Mouse (Mus musculus) lung, embryonic 14.5 days (tissue): Measurements from ENCODE around the gene Tcf23. TPM values are rescaled to one million over a fixed set of nuclear protein-coding genes. Genes with fewer than 3 reads are reported as not detected.
A peak's percentile ranks its signal among the peaks of the same experiment; 100 is the strongest.

Experiments
- ATAC-seq: fragments of 200-750 bp; cut with Nextera tagmentation; 2 replicates; pipeline ENCODE4 v1.8.0; 2017; ENCODE audit warnings: mild to moderate bottlenecking, moderate TSS enrichment, moderate library complexity; ENCODE audit not compliant: insufficient read depth
- DNase-seq: peaks from one replicate; pipeline ENCODE4 v3.0.0-alpha.2; 2015
- H3K27ac ChIP-seq: fragments of 300-500 bp; sonication (generic); 2 replicates; pipeline ENCODE4 v1.5.1; 2014; ENCODE audit warnings: low read depth, mild to moderate bottlenecking, moderate library complexity
- H3K27me3 ChIP-seq: fragments of 300-500 bp; sonication (generic); 2 replicates; pipeline ENCODE4 v1.6.1; 2014; ENCODE audit warnings: low read length, control low read depth; ENCODE audit not compliant: insufficient read depth
- H3K36me3 ChIP-seq: fragments of 300-500 bp; sonication (generic); 2 replicates; pipeline ENCODE4 v1.6.1; 2014; ENCODE audit warnings: control low read depth; ENCODE audit not compliant: insufficient read depth
- H3K4me1 ChIP-seq: fragments of 300-500 bp; sonication (generic); 2 replicates; pipeline ENCODE4 v1.6.1; 2014; ENCODE audit warnings: antibody characterized with exemption, control low read depth; ENCODE audit not compliant: insufficient read depth
- H3K4me2 ChIP-seq: fragments of 300-500 bp; sonication (generic); 2 replicates; pipeline ENCODE4 v1.6.1; 2014; ENCODE audit warnings: mild to moderate bottlenecking
- H3K4me3 ChIP-seq: fragments of 300-500 bp; sonication (generic); 2 replicates; pipeline ENCODE4 v1.5.1; 2014; ENCODE audit warnings: low read depth, low read length
- H3K9ac ChIP-seq: fragments of 300-500 bp; sonication (generic); 2 replicates; pipeline ENCODE4 v1.6.1; 2014
- H3K9me3 ChIP-seq: fragments of 300-500 bp; sonication (generic); 2 replicates; pipeline ENCODE4 v1.6.1; 2016; ENCODE audit warnings: low read depth, low read length, control low read depth
- CTCF ChIP-seq: IDR thresholded peaks from 2 replicates; pipeline ENCODE4 v1.5.1; 2016; ENCODE audit warnings: antibody characterized with exemption, low read depth
- WGBS: fragments of 180-500 bp; shearing (Covaris S2); extraction: QIAGEN DNeasy Blood & Tissue Kit; methylation state at CpG from one replicate; pipeline ENCODE4 v1.1.7; 2014; 5-methylcytosine and 5-hydroxymethylcytosine counted together
- polyA plus RNA-seq: library from polyadenylated mRNA; unstranded; fragments of >200 nt; fragmentation: Nextera tagmentation; extraction: Ambion mirVana; gene quantifications from 2 replicates; pipeline ENCODE4 v1.2.1, GENCODE M21; 2014

The Tcf23 gene
- polyA plus RNA-seq, 1 experiment from 2014 or later = 0.25 TPM

DNA sequence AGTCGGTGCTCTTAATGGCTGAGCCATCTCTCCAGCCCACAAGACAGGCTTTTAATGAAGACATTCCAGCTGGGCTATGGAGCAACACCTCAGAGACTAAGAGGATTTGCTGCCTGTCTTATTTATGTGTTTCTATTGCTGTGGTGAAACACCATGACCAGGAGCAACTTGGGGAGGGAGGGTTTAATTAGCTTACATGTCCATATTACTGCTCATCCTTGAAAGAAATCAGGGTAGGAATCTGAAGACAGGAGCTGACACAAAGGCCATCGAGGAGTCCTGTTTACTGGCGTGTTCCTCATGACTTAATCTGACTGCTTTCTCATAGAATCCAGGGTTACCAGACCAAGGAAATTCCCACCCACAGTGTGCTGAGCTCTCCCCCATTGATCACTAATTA is 4.5 kb upstream of the Tcf23 start:
- Histone ChIP-seq H3K27me3 (no peaks in the 10 kb centered on the region; the same call in 1 of the 2 replicates), H3K36me3 (no peaks in the 10 kb centered on the region; the same call in 1 of the 2 replicates), H3K9me3 (no peaks in the 10 kb centered on the region), H3K4me1 (peaks cover 4% of the 10 kb centered on the region), H3K27ac (no peak overlapping the region), H3K9ac (no peak overlapping the region), H3K4me3 (no peak overlapping the region), H3K4me2 (no peak overlapping the region)
- DNase-seq (no peak), ATAC-seq (no peak)
- no peak for TF ChIP-seq CTCF
- WGBS = 74% methylated on average over 3 of the region's 3 CpGs

DNA sequence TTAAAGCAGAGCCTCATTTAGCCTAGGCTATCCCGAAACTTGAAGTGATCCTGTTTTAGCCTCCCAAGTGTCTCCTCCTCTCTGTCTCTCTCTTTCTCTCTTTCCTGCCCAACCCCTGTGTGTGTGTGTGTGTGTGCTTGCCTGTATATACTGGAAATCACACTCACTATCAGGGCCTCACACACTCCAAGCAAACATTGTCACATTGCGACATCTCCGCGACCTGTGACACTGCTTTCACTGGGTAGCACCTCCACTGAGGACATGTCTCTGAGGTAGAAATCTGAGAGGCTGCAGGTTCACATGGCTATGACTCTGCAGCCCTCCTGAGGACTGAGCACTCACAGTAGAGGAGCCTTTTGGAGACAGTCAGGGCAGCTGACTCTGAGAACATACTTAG is 2.3 kb upstream of the Tcf23 start:
- Histone ChIP-seq H3K9ac (no peak overlapping the region), H3K4me1 (no peaks in the 10 kb centered on the region), H3K4me2 (no peak overlapping the region), H3K27me3 (no peaks in the 10 kb centered on the region; the same call in 1 of the 2 replicates), H3K9me3 (no peaks in the 10 kb centered on the region), H3K36me3 (no peaks in the 10 kb centered on the region), H3K27ac (no peak overlapping the region), H3K4me3 (no peak overlapping the region)
- no peak for DNase-seq
- 83% methylated on average over 4 of the region's 4 CpGs for WGBS
- ATAC-seq = no peak
- TF ChIP-seq CTCF = no peak

- TF ChIP-seq CTCF = no peak
- ATAC-seq (no peak), DNase-seq (no peak)
- no peak overlapping the region for H3K4me2 ChIP-seq
- no peaks in the 10 kb centered on the region for H3K4me1 ChIP-seq
- H3K27me3 ChIP-seq = no peaks in the 10 kb centered on the region; the same call in 1 of the 2 replicates
- H3K36me3 ChIP-seq = no peaks in the 10 kb centered on the region
- H3K27ac ChIP-seq = no peak overlapping the region
- no peaks in the 10 kb centered on the region for H3K9me3 ChIP-seq
- WGBS = 65% methylated on average over 2 of the region's 2 CpGs
- H3K9ac ChIP-seq = no peak overlapping the region
- no peak overlapping the region for H3K4me3 ChIP-seq
These were observed 978 bp downstream of the Tcf23 start for GRCm38 (mm10) chr5:30969440-30969839.

DNA sequence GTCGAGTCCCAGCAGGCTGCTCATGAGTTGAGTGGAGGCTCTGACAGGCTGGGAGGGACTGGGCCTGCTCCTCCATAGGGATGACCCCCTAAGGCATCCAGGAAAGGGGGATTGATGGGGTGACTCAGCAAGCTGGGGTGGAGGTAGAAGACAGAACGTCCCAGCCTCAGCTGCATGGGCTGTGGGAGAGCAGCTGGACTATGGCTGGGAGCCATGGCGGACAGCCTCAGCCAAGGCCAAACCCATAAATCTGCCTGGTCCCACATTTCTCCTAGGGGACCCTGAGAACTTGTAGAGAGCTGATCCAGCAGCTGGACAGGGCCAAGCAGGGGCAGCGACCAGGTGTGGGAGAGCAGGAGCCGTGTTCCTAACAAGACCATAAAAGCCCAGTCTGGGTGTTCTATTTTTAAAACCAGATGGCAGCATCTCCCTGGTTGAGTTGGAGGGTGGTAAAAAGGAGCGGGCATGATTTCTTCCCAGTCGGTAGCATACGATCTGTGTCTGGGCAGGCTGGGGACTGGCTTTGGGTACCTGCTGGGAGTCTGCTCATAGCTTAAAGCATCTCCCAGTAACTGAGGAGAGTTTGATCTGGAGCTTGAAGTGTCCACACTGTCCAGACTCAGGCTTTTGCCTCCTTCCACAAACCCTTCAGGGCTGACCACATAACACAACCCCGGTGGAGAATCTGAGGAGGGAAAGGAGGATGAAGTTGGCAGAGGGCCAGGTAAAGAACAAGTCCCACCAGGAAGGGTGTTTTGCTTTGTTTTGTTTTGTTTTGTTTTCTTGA is 6.6 kb downstream of the Tcf23 start:
- Histone ChIP-seq H3K27me3 (no peaks in the 10 kb centered on the region), H3K4me3 (no peak overlapping the region), H3K27ac (peak overlapping the region; percentile 10; the same call in 1 of the 2 replicates), H3K9me3 (no peaks in the 10 kb centered on the region), H3K4me1 (no peaks in the 10 kb centered on the region), H3K4me2 (no peak overlapping the region), H3K9ac (no peak overlapping the region), H3K36me3 (no peaks in the 10 kb centered on the region)
- ATAC-seq (peak; percentile 65; the same call in 1 of the 2 replicates), DNase-seq (peak; percentile 44)
- no peak for TF ChIP-seq CTCF
- 52% methylated on average over 9 of the region's 9 CpGs for WGBS

DNA sequence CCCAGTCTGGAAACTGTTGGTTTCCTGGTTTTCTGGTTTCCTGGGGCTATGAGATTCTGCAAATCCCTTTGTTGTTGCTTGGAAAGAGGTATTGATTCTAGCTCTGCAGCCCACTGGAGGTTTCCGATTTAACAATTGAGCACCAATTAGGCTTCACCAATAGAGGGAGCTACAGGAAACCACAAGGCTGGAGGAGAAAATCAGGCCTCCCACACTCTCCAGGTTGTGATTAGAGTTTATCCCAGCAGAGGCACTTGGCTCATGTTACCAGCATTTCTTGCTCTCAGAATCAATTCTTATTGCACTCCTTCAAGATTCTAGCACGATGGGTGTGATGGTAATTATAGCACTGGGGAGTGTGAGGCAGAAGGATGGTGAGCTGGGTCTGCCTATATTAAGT is 13.9 kb downstream of the Tcf23 start:
- H3K4me2 ChIP-seq = no peak overlapping the region
- no peak overlapping the region for H3K4me3 ChIP-seq
- WGBS = 19% methylated on average over 2 of the region's 2 CpGs
- ATAC-seq (no peak), DNase-seq (peak; percentile 53)
- peak; percentile 52 for TF ChIP-seq CTCF
- H3K27ac ChIP-seq = no peak overlapping the region
- no peaks in the 10 kb centered on the region for H3K27me3 ChIP-seq
- H3K9ac ChIP-seq = no peak overlapping the region
- no peaks in the 10 kb centered on the region for H3K9me3 ChIP-seq
- no peaks in the 10 kb centered on the region for H3K36me3 ChIP-seq
- no peaks in the 10 kb centered on the region for H3K4me1 ChIP-seq

DNA sequence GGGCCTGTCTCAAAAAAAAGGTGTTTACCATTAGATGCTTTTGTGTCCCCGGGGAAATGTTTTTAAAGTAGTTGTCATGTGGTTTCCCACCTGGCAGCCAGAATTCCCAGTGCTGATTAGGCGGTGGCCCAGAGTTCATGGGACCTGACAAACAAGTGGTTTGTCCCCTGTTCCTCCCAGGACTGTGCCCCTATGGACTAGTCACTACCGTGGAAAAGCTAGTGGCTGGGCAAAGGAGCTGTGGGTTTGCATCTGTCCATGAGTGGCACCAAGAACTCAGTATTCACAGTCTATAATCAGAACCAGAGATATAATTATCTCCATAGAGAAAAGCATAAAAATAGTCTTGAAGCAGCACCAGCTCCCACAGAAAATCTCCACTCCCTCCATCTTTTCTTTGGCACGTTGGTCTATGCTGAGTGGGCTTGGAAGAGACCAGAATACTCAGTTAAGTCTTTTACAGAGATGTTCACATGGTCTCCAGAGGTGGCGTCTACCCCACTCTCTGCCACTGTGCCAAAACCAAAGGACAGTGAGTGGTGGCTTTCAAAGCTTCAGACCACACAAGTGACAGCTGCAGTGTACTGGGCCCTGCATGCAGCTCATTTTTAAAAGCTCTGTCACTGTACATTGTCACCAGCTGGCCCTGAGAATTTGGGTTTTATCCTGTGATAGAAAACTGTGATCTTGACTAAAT is 24.7 kb downstream of the Tcf23 start:
- H3K4me3 ChIP-seq = no peak overlapping the region
- H3K36me3 ChIP-seq = no peaks in the 10 kb centered on the region
- H3K4me2 ChIP-seq = no peak overlapping the region
- H3K27me3 ChIP-seq = no peaks in the 10 kb centered on the region
- no peaks in the 10 kb centered on the region for H3K9me3 ChIP-seq
- no peak overlapping the region for H3K9ac ChIP-seq
- H3K27ac ChIP-seq = no peak overlapping the region
- TF ChIP-seq CTCF = no peak
- WGBS = 71% methylated on average over 5 of the region's 5 CpGs
- no peak for DNase-seq
- no peak for ATAC-seq
- H3K4me1 ChIP-seq = no peaks in the 10 kb centered on the region

DNA sequence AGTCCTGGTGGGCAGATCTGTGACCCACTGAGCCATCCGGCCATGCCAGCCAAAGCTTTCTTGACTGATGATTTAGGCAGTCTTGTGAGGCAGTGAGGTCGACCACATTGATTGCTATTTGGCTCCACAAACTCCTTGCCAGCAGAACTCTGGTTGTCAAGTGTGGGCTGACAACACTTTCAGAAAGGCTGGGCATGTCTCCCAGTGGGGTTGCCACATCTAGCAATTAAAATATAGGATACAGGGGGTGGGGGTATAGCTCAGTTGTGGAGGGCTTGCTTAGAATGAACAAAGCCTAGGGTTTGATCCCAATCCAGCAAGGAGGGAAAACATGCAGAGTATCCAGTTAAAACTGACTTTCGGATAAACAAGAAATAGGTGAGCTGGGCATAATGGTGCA is 25.6 kb downstream of the Tcf23 start:
- Histone ChIP-seq H3K9ac (no peak overlapping the region), H3K27me3 (no peaks in the 10 kb centered on the region), H3K4me1 (no peaks in the 10 kb centered on the region), H3K36me3 (no peaks in the 10 kb centered on the region), H3K4me2 (no peak overlapping the region), H3K27ac (no peak overlapping the region), H3K4me3 (no peak overlapping the region), H3K9me3 (no peaks in the 10 kb centered on the region)
- no peak for TF ChIP-seq CTCF
- DNase-seq (no peak), ATAC-seq (no peak)
- 67% methylated on average over 3 of the region's 3 CpGs for WGBS
